Mouse (Mus musculus) neutrophil, adult 5-6 weeks (primary cell): ENCODE results near the gene Prtn3. TPM values are rescaled to one million over a fixed set of nuclear protein-coding genes. Genes with fewer than 3 reads are reported as not detected.

Experiments
- total RNA-seq: library from RNA; stranded (forward); fragments of 200-1000 nt; gene quantifications from 2 replicates; pipeline ENCODE4 v1.2.3, GENCODE M21; 2017

Prtn3 gene
- total RNA-seq, 1 experiment from 2014 or later: not detected

Other genes with a start within 250 kb of the Prtn3 start
- not detected in 2 replicates for gene Shc2, start 236.6 kb upstream of the Prtn3 start, total RNA-seq
- gene Odf3l2, start 228.7 kb upstream of the Prtn3 start, total RNA-seq: not detected in 2 replicates
- gene Madcam1, start 209.9 kb upstream of the Prtn3 start, total RNA-seq: not detected in 2 replicates
- 16.0 and 16.1 TPM in 2 replicates for gene Tpgs1, start 205.1 kb upstream of the Prtn3 start, total RNA-seq
- 90.5 and 95.5 TPM in 2 replicates for gene Cdc34, start 192.3 kb upstream of the Prtn3 start, total RNA-seq
- 1.5 and 2.9 TPM in 2 replicates for gene Gzmm, start 185.5 kb upstream of the Prtn3 start, total RNA-seq
- 105 and 111 TPM in 2 replicates for gene Bsg, start 170.0 kb upstream of the Prtn3 start, total RNA-seq
- gene Hcn2, start 157.8 kb upstream of the Prtn3 start, total RNA-seq: not detected in 2 replicates
- gene Polrmt, start 127.9 kb upstream of the Prtn3 start, total RNA-seq: 21.9 and 24.6 TPM in 2 replicates
- not detected in 2 replicates for gene Fgf22, start 119.4 kb upstream of the Prtn3 start, total RNA-seq
- 12.0 and 15.9 TPM in 2 replicates for gene Rnf126, start 107.5 kb upstream of the Prtn3 start, total RNA-seq
- gene Fstl3, start 97.2 kb upstream of the Prtn3 start, total RNA-seq: 1.0 and 2.6 TPM in 2 replicates
- gene Prss57, start 83.5 kb upstream of the Prtn3 start, total RNA-seq: 1.1 and 1.2 TPM in 2 replicates
- gene Palm, start 80.9 kb upstream of the Prtn3 start, total RNA-seq: 40.6 and 42.1 TPM in 2 replicates
- 1.0 and 1.4 TPM in 2 replicates for gene Misp, start 53.5 kb upstream of the Prtn3 start, total RNA-seq
- 101 and 117 TPM in 2 replicates for gene Ptbp1, start 20.0 kb upstream of the Prtn3 start, total RNA-seq
- gene Plppr3, start 158 bp downstream of the Prtn3 start, total RNA-seq: 0.93 and 1.7 TPM in 2 replicates
- gene Elane, start 11.8 kb downstream of the Prtn3 start, total RNA-seq: not detected in 2 replicates
- not detected in 2 replicates for gene Cfd, start 16.4 kb downstream of the Prtn3 start, total RNA-seq
- 14.0 and 15.0 TPM in 2 replicates for gene Med16, start 34.4 kb downstream of the Prtn3 start, total RNA-seq
- gene Gm26602, start 36.4 kb downstream of the Prtn3 start, total RNA-seq: not detected in 2 replicates
- gene Kiss1r, start 42.5 kb downstream of the Prtn3 start, total RNA-seq: 1.4 and 2.4 TPM in 2 replicates
- gene R3hdm4, start 46.7 kb downstream of the Prtn3 start, total RNA-seq: 147 and 149 TPM in 2 replicates
- 58.8 and 68.0 TPM in 2 replicates for gene Arid3a, start 52.6 kb downstream of the Prtn3 start, total RNA-seq
- gene Wdr18, start 85.7 kb downstream of the Prtn3 start, total RNA-seq: 11.4 and 15.9 TPM in 2 replicates
- not detected in 2 replicates for gene Grin3b, start 96.2 kb downstream of the Prtn3 start, total RNA-seq
- gene Tmem259, start 109.9 kb downstream of the Prtn3 start, total RNA-seq: 80.7 and 81.4 TPM in 2 replicates
- 284 and 308 TPM in 2 replicates for gene Cnn2, start 114.1 kb downstream of the Prtn3 start, total RNA-seq
- gene Abca7, start 122.0 kb downstream of the Prtn3 start, total RNA-seq: 45.9 and 53.7 TPM in 2 replicates
- gene Arhgap45, start 142.2 kb downstream of the Prtn3 start, total RNA-seq: 695 and 736 TPM in 2 replicates
- gene Polr2e, start 165.3 kb downstream of the Prtn3 start, total RNA-seq: 47.7 and 66.4 TPM in 2 replicates
- gene Gpx4, start 172.7 kb downstream of the Prtn3 start, total RNA-seq: 206 and 276 TPM in 2 replicates
- 232 and 238 TPM in 2 replicates for gene Sbno2, start 231.1 kb downstream of the Prtn3 start, total RNA-seq
- 229 and 235 TPM in 2 replicates for gene Stk11, start 241.3 kb downstream of the Prtn3 start, total RNA-seq